Mouse (Mus musculus) testis, adult 2 months (tissue): ENCODE measurements around the gene Vmn1r5. TPM values are rescaled to one million over a fixed set of nuclear protein-coding genes. Genes with fewer than 3 reads are reported as not detected.

Experiments
- H3K27ac ChIP-seq: fragments of 200-500 bp; 2 replicates; pipeline ENCODE4 v1.5.1; 2012; ENCODE audit warnings: low read depth, low read length; ENCODE audit not compliant: control insufficient read depth, insufficient read depth
- H3K27me3 ChIP-seq: fragments of 200-500 bp; 2 replicates; pipeline ENCODE4 v1.6.1; 2012; ENCODE audit warnings: mild to moderate bottlenecking, low read length, moderate library complexity; ENCODE audit not compliant: control insufficient read depth, insufficient read depth
- H3K36me3 ChIP-seq: fragments of 200-500 bp; 2 replicates; pipeline ENCODE4 v1.6.1; 2012; ENCODE audit warnings: mild to moderate bottlenecking, low read length; ENCODE audit not compliant: control insufficient read depth, insufficient read depth
- H3K4me1 ChIP-seq: fragments of 200-500 bp; 2 replicates; pipeline ENCODE4 v1.6.1; 2012; ENCODE audit warnings: low read length; ENCODE audit not compliant: control insufficient read depth, insufficient read depth
- H3K4me3 ChIP-seq: fragments of 200-500 bp; 2 replicates; pipeline ENCODE4 v1.5.1; 2012; ENCODE audit warnings: low read depth, mild to moderate bottlenecking, low read length, moderate library complexity, mixed read lengths; ENCODE audit not compliant: control insufficient read depth
- CTCF ChIP-seq: fragments of 200-500 bp; IDR thresholded peaks from 2 replicates; pipeline ENCODE4 v1.5.1; 2012; ENCODE audit warnings: low read depth, mild to moderate bottlenecking, inconsistent platforms, low read length, moderate library complexity; ENCODE audit not compliant: control insufficient read depth, insufficient read depth, insufficient replicate concordance
- POLR2A ChIP-seq: fragments of 200-500 bp; IDR thresholded peaks from 2 replicates; pipeline ENCODE4 v1.6.1; 2012; ENCODE audit warnings: low read depth, mild to moderate bottlenecking, inconsistent platforms, low read length, moderate library complexity; ENCODE audit not compliant: control insufficient read depth
- polyA plus RNA-seq: library from polyadenylated mRNA; depleted of rRNA; stranded (reverse); fragments of >200 nt; gene quantifications from 2 replicates; pipeline ENCODE4 v1.2.3, GENCODE M21; 2012; rRNA removed

The Vmn1r5 gene
- 0.10 TPM in 1 of 2 replicates, not detected in the other for polyA plus RNA-seq

DNA sequence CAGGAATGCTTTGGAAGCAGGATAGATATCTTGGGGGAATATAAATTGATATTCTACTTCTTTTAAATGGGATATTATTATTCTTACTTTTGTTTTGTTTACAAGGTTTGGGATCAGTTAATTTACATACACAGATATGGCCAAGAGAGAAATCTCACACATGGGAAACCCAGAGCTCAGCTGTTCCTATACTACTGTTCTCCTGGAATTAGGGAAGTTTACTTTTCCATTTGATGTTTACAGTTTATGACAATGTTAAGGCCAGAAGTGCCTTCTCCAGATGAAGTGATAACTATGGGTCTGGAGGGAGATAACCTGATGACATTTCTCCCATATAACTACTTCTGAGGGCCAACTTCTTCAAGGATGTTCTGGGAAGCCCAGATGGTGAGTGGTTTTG is at the start of gene Vmn1r5:
Gene Vmn1r5 (plus strand): TSS at position 301 of the 400 bp plus-strand sequence.
- Histone ChIP-seq H3K4me3 (no peak within 1 kb of the TSS), H3K4me1 (no peaks in the 10 kb centered on the region), H3K36me3 (no peaks in the 10 kb centered on the region)

DNA sequence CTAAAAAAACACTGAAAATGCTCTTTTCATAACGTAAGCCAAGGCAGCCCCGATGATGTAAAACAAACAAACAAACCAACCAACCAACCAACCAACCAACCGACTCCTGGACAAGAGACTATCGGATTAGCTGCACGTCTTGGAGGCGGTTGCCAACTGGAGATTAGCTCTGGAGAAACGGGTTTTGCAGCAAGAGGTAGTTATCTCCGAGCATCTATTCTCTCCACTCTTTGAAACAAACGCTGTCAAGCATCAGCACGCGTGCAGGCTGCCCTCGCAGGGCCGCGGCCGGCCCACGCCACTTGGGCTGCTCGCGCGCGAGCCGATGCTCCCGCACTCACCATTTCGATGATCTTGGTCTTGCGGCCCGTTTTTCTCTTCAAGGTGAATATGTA is 46.7 kb upstream of the Vmn1r5 start:
- Histone ChIP-seq H3K4me3 (peak overlapping the region; percentile 99), H3K4me1 (peaks cover 6% of the 10 kb centered on the region), H3K27ac (peak overlapping the region; percentile 87), H3K27me3 (no peaks in the 10 kb centered on the region), H3K36me3 (no peaks in the 10 kb centered on the region)
- TF ChIP-seq POLR2A: no peak
- TF ChIP-seq CTCF: no peak

More for the DNA sequence above, at the start of gene Vmn1r5:
- TF ChIP-seq CTCF (no peak), POLR2A (no peak)
- Histone ChIP-seq H3K27me3 (no peaks in the 10 kb centered on the region), H3K27ac (no peak within 1 kb of the TSS)

DNA sequence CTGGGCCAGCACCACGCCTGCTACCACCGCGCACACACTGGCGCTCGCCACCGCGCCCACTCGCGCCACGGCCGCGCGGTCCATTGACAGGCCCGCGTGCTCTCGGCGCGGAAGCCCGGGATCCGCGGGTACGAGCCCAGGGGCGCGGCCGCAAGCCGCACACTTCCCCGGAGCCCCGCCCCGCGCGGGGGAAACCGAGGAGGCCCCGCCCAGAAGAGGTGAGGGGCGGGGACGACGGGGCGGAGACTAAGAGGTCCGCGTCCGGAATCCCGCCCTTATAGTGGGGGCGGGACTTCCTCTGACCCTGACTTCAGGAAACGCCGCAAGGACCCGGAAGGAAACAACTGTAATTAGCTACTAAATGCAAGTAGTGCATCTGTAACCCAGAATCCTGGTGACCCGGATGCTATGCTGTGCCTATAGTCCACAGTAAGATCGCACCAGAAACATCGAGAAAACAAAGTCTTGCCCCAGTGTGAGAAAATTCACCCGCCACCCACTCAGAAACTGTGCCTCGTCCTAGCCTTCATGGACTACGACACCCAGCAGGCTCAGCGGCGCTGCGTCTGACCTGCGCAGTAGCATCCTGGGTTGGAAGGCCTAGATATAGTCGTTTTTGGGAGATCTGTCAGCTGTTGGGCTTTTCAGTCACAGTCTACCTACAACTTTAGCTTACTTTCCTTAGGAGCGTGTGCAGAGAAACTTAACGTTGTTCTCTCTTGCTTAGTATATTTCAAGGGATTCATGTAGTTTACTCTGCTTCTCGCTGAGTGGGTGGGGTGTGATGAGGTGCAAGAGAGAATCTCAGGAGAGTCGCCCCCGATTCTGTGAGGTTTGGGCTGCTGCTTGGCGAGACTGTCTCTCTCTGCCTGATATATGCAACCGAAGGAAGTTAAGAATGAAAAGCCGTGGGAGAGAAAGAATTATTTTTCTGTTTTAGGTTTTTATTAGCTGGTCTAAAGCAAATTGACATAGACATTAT is 46.1 kb upstream of the Vmn1r5 start, which contains the start of the genes Nt5c3 and Vmn1r4:
Gene Nt5c3 (minus strand): TSS at position 207 of the 982 bp plus-strand sequence.
Gene Vmn1r4 (plus strand): TSS at position 290 of the 982 bp plus-strand sequence.
- peak within 1 kb of the TSS; percentile 99 for H3K4me3 ChIP-seq
- peak within 1 kb of the TSS; percentile 94 for H3K27ac ChIP-seq
- TF ChIP-seq POLR2A (peak; percentile 78), CTCF (no peak)
- H3K27me3 ChIP-seq: no peaks in the 10 kb centered on the region
- no peaks in the 10 kb centered on the region for H3K36me3 ChIP-seq
- H3K4me1 ChIP-seq: peaks cover 6% of the 10 kb centered on the region

- TF ChIP-seq CTCF (no peak), POLR2A (no peak)
Observed at GRCm38 (mm10) chr6:56931648-56932415, 38.2 kb upstream of the Vmn1r5 start.

DNA sequence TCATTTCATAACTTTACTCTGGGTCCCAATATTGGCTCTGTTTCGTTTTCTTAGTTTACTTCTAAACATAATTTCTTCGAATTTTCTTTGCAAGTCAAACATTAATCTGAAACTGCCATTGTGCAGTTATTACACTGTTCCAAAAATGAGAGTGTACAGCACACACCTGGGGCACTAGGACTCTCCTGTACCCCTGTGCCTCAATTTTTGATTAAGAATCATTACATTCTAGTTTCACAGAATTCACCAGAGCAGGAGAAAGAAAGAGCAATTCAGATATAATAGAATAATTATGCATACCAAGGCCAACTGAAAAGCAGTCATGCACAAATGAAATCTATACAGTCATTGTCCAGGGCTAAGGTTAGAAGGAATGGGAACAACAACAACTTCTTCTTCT is 37.6 kb upstream of the Vmn1r5 start:
- Histone ChIP-seq H3K4me3 (no peak overlapping the region), H3K27me3 (no peaks in the 10 kb centered on the region), H3K4me1 (no peaks in the 10 kb centered on the region), H3K27ac (no peak overlapping the region), H3K36me3 (no peaks in the 10 kb centered on the region)
- no peak for TF ChIP-seq POLR2A
- TF ChIP-seq CTCF: no peak

More at GRCm38 (mm10) chr6:56931648-56932415, 38.2 kb upstream of the Vmn1r5 start:
- H3K4me1 ChIP-seq: no peaks in the 10 kb centered on the region
- H3K36me3 ChIP-seq: no peaks in the 10 kb centered on the region
- H3K27ac ChIP-seq: no peak overlapping the region
- H3K4me3 ChIP-seq: no peak overlapping the region
- H3K27me3 ChIP-seq: no peaks in the 10 kb centered on the region

- no peaks in the 10 kb centered on the region for H3K4me1 ChIP-seq
- no peak for TF ChIP-seq CTCF
- no peak for TF ChIP-seq POLR2A
- H3K27ac ChIP-seq: no peak overlapping the region
- H3K4me3 ChIP-seq: no peak overlapping the region
- H3K27me3 ChIP-seq: no peaks in the 10 kb centered on the region
- no peaks in the 10 kb centered on the region for H3K36me3 ChIP-seq
Observed at GRCm38 (mm10) chr6:56934366-56934765, 35.7 kb upstream of the Vmn1r5 start.

DNA sequence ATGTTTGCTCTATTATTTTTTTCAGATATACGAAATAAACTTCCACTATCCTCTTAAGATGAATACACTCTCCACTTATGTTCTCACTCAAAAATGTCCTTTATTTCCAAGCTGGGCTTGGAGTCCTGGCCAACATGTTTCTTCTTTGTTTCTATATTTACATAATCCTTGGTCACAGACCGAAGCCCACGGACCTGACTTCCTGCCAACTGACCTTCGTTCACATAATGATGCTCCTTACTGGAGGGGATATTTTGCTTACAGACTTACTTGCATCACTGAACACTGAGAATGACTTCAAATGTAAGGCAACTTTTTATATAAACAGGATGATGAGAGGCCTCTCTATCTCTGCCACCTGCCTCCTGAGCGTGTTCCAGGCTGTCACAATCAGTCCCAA is 13.6 kb upstream of the Vmn1r5 start:
- no peaks in the 10 kb centered on the region for H3K36me3 ChIP-seq
- H3K27ac ChIP-seq: no peak overlapping the region
- H3K4me3 ChIP-seq: no peak overlapping the region
- TF ChIP-seq POLR2A (no peak), CTCF (no peak)
- no peaks in the 10 kb centered on the region for H3K27me3 ChIP-seq
- H3K4me1 ChIP-seq: no peaks in the 10 kb centered on the region
